Mouse (Mus musculus): ENCODE measurements around the gene Lyve1. TPM values are rescaled to one million over a fixed set of nuclear protein-coding genes. Genes with fewer than 3 reads are reported as not detected.

Gene Lyve1
- polyA plus RNA-seq, 1 experiment from 2014 or later: 5.2 TPM

GRCm38 (mm10) chr7:110891501-110891986, 28.5 kb upstream of the Lyve1 start:
- 81% methylated on average over 9 of the region's 9 CpGs for WGBS
- no peak for ATAC-seq
- no peak overlapping the region for H3K27ac ChIP-seq (ENCODE audit: low read length)

GRCm38 (mm10) chr7:110881746-110882333, 18.8 kb upstream of the Lyve1 start:
- H3K4me2 ChIP-seq (ENCODE audit: low read length): no peak overlapping the region
- 85% methylated on average over 2 of the region's 2 CpGs for WGBS
- no peak overlapping the region for H3K9ac ChIP-seq (replicated peaks; ENCODE audit: low read depth, low read length)
- H3K9me3 ChIP-seq (ENCODE audit: control insufficient read depth, low read length): no peaks in the 10 kb centered on the region
- H3K36me3 ChIP-seq (ENCODE audit: control insufficient read depth, insufficient read depth): no peaks in the 10 kb centered on the region
- H3K27me3 ChIP-seq (replicated peaks; ENCODE audit: control insufficient read depth, insufficient read depth, low read length): no peaks in the 10 kb centered on the region
- no peaks in the 10 kb centered on the region for H3K4me1 ChIP-seq (replicated peaks; ENCODE audit: control insufficient read depth, insufficient read depth, low read length)
- H3K4me3 ChIP-seq (replicated peaks; ENCODE audit: low read length): no peak overlapping the region
- ATAC-seq: no peak
- H3K27ac ChIP-seq (ENCODE audit: low read length): no peak overlapping the region

More at GRCm38 (mm10) chr7:110891501-110891986, 28.5 kb upstream of the Lyve1 start:
- Histone ChIP-seq H3K4me3 (replicated peaks; ENCODE audit: low read length) (no peak overlapping the region), H3K27me3 (replicated peaks; ENCODE audit: control insufficient read depth, insufficient read depth, low read length) (no peaks in the 10 kb centered on the region), H3K4me1 (replicated peaks; ENCODE audit: control insufficient read depth, insufficient read depth, low read length) (no peaks in the 10 kb centered on the region), H3K9me3 (ENCODE audit: control insufficient read depth, low read length) (no peaks in the 10 kb centered on the region), H3K9ac (replicated peaks; ENCODE audit: low read depth, low read length) (no peak overlapping the region), H3K4me2 (ENCODE audit: low read length) (no peak overlapping the region), H3K36me3 (ENCODE audit: control insufficient read depth, insufficient read depth) (no peaks in the 10 kb centered on the region)

- Histone ChIP-seq H3K9me3 (ENCODE audit: control insufficient read depth, low read length) (no peaks in the 10 kb centered on the region), H3K36me3 (ENCODE audit: control insufficient read depth, insufficient read depth) (no peaks in the 10 kb centered on the region), H3K4me3 (replicated peaks; ENCODE audit: low read length) (no peak overlapping the region), H3K27ac (ENCODE audit: low read length) (no peak overlapping the region), H3K27me3 (replicated peaks; ENCODE audit: control insufficient read depth, insufficient read depth, low read length) (no peaks in the 10 kb centered on the region), H3K4me1 (replicated peaks; ENCODE audit: control insufficient read depth, insufficient read depth, low read length) (no peaks in the 10 kb centered on the region), H3K9ac (replicated peaks; ENCODE audit: low read depth, low read length) (no peak overlapping the region), H3K4me2 (ENCODE audit: low read length) (no peak overlapping the region)
- no peak for ATAC-seq
- WGBS: 87% methylated on average over 4 of the region's 4 CpGs
Measured at GRCm38 (mm10) chr7:110878028-110878427, 15.0 kb upstream of the Lyve1 start.

- Histone ChIP-seq H3K9me3 (ENCODE audit: control insufficient read depth, low read length) (no peaks in the 10 kb centered on the region), H3K27me3 (replicated peaks; ENCODE audit: control insufficient read depth, insufficient read depth, low read length) (no peaks in the 10 kb centered on the region), H3K27ac (ENCODE audit: low read length) (no peak overlapping the region), H3K4me2 (ENCODE audit: low read length) (no peak overlapping the region), H3K9ac (replicated peaks; ENCODE audit: low read depth, low read length) (no peak overlapping the region), H3K36me3 (ENCODE audit: control insufficient read depth, insufficient read depth) (no peaks in the 10 kb centered on the region), H3K4me1 (replicated peaks; ENCODE audit: control insufficient read depth, insufficient read depth, low read length) (no peaks in the 10 kb centered on the region), H3K4me3 (replicated peaks; ENCODE audit: low read length) (no peak overlapping the region)
- WGBS: 95% methylated on average over 4 of the region's 4 CpGs
- ATAC-seq: no peak
Measured at GRCm38 (mm10) chr7:110876965-110877364, 13.9 kb upstream of the Lyve1 start.

GRCm38 (mm10) chr7:110868807-110869206, 5.8 kb upstream of the Lyve1 start:
- no peaks in the 10 kb centered on the region for H3K36me3 ChIP-seq (ENCODE audit: control insufficient read depth, insufficient read depth)
- no peak overlapping the region for H3K4me3 ChIP-seq (replicated peaks; ENCODE audit: low read length)
- no peak overlapping the region for H3K9ac ChIP-seq (replicated peaks; ENCODE audit: low read depth, low read length)
- ATAC-seq: no peak
- 58% methylated on average over 5 of the region's 5 CpGs for WGBS
- H3K4me1 ChIP-seq (replicated peaks; ENCODE audit: control insufficient read depth, insufficient read depth, low read length): no peaks in the 10 kb centered on the region
- H3K4me2 ChIP-seq (ENCODE audit: low read length): no peak overlapping the region
- H3K9me3 ChIP-seq (ENCODE audit: control insufficient read depth, low read length): no peaks in the 10 kb centered on the region
- H3K27me3 ChIP-seq (replicated peaks; ENCODE audit: control insufficient read depth, insufficient read depth, low read length): no peaks in the 10 kb centered on the region
- no peak overlapping the region for H3K27ac ChIP-seq (ENCODE audit: low read length)

- Histone ChIP-seq H3K4me2 (ENCODE audit: low read length) (no peak overlapping the region), H3K27ac (ENCODE audit: low read length) (no peak overlapping the region), H3K9ac (replicated peaks; ENCODE audit: low read depth, low read length) (no peak overlapping the region), H3K36me3 (ENCODE audit: control insufficient read depth, insufficient read depth) (no peaks in the 10 kb centered on the region), H3K4me3 (replicated peaks; ENCODE audit: low read length) (no peak overlapping the region), H3K4me1 (replicated peaks; ENCODE audit: control insufficient read depth, insufficient read depth, low read length) (no peaks in the 10 kb centered on the region), H3K9me3 (ENCODE audit: control insufficient read depth, low read length) (no peaks in the 10 kb centered on the region), H3K27me3 (replicated peaks; ENCODE audit: control insufficient read depth, insufficient read depth, low read length) (no peaks in the 10 kb centered on the region)
- WGBS: 94% methylated on average over 6 of the region's 6 CpGs
- ATAC-seq: no peak
Measured at GRCm38 (mm10) chr7:110867116-110867515, 4.1 kb upstream of the Lyve1 start.

GRCm38 (mm10) chr7:110866021-110866420, 3.0 kb upstream of the Lyve1 start:
- no peaks in the 10 kb centered on the region for H3K27me3 ChIP-seq (replicated peaks; ENCODE audit: control insufficient read depth, insufficient read depth, low read length)
- H3K4me1 ChIP-seq (replicated peaks; ENCODE audit: control insufficient read depth, insufficient read depth, low read length): no peaks in the 10 kb centered on the region
- 98% methylated on average over 3 of the region's 3 CpGs for WGBS
- ATAC-seq: no peak
- no peaks in the 10 kb centered on the region for H3K36me3 ChIP-seq (ENCODE audit: control insufficient read depth, insufficient read depth)
- no peak overlapping the region for H3K4me2 ChIP-seq (ENCODE audit: low read length)
- no peak overlapping the region for H3K27ac ChIP-seq (ENCODE audit: low read length)
- no peak overlapping the region for H3K9ac ChIP-seq (replicated peaks; ENCODE audit: low read depth, low read length)
- no peaks in the 10 kb centered on the region for H3K9me3 ChIP-seq (ENCODE audit: control insufficient read depth, low read length)
- no peak overlapping the region for H3K4me3 ChIP-seq (replicated peaks; ENCODE audit: low read length)

- no peak overlapping the region for H3K4me2 ChIP-seq (ENCODE audit: low read length)
- H3K9ac ChIP-seq (replicated peaks; ENCODE audit: low read depth, low read length): no peak overlapping the region
- no peak for ATAC-seq
- H3K27ac ChIP-seq (ENCODE audit: low read length): no peak overlapping the region
- 93% methylated on average over 6 of the region's 6 CpGs for WGBS
- H3K36me3 ChIP-seq (ENCODE audit: control insufficient read depth, insufficient read depth): no peaks in the 10 kb centered on the region
- H3K4me1 ChIP-seq (replicated peaks; ENCODE audit: control insufficient read depth, insufficient read depth, low read length): no peaks in the 10 kb centered on the region
- no peak overlapping the region for H3K4me3 ChIP-seq (replicated peaks; ENCODE audit: low read length)
- H3K9me3 ChIP-seq (ENCODE audit: control insufficient read depth, low read length): no peaks in the 10 kb centered on the region
- no peaks in the 10 kb centered on the region for H3K27me3 ChIP-seq (replicated peaks; ENCODE audit: control insufficient read depth, insufficient read depth, low read length)
Measured at GRCm38 (mm10) chr7:110865570-110865969, 2.5 kb upstream of the Lyve1 start.

- H3K4me1 ChIP-seq (replicated peaks; ENCODE audit: control insufficient read depth, insufficient read depth, low read length): no peaks in the 10 kb centered on the region
- 37% methylated on average over 10 of the region's 10 CpGs for WGBS
- H3K9ac ChIP-seq (replicated peaks; ENCODE audit: low read depth, low read length): no peak overlapping the region
- H3K36me3 ChIP-seq (ENCODE audit: control insufficient read depth, insufficient read depth): no peaks in the 10 kb centered on the region
- no peaks in the 10 kb centered on the region for H3K27me3 ChIP-seq (replicated peaks; ENCODE audit: control insufficient read depth, insufficient read depth, low read length)
- no peak overlapping the region for H3K27ac ChIP-seq (ENCODE audit: low read length)
- no peak overlapping the region for H3K4me3 ChIP-seq (replicated peaks; ENCODE audit: low read length)
- no peaks in the 10 kb centered on the region for H3K9me3 ChIP-seq (ENCODE audit: control insufficient read depth, low read length)
- no peak overlapping the region for H3K4me2 ChIP-seq (ENCODE audit: low read length)
- no peak for ATAC-seq
Measured at GRCm38 (mm10) chr7:110865038-110865437, 2.0 kb upstream of the Lyve1 start.

- H3K27ac ChIP-seq (ENCODE audit: low read length): no peak overlapping the region
- no peak overlapping the region for H3K4me2 ChIP-seq (ENCODE audit: low read length)
- no peaks in the 10 kb centered on the region for H3K36me3 ChIP-seq (ENCODE audit: control insufficient read depth, insufficient read depth)
- 0 out of 2 replicates have a peak, but pooled peaks cover 1% of the 10 kb centered on the region for H3K4me1 ChIP-seq (replicated peaks; ENCODE audit: control insufficient read depth, insufficient read depth, low read length)
- WGBS: 90% methylated on average over 5 of the region's 5 CpGs
- H3K9me3 ChIP-seq (ENCODE audit: control insufficient read depth, low read length): no peaks in the 10 kb centered on the region
- no peak overlapping the region for H3K9ac ChIP-seq (replicated peaks; ENCODE audit: low read depth, low read length)
- no peak overlapping the region for H3K4me3 ChIP-seq (replicated peaks; ENCODE audit: low read length)
- no peak for ATAC-seq
- no peaks in the 10 kb centered on the region for H3K27me3 ChIP-seq (replicated peaks; ENCODE audit: control insufficient read depth, insufficient read depth, low read length)
Measured at GRCm38 (mm10) chr7:110860129-110860528, 2.9 kb downstream of the Lyve1 start.
